Mouse (Mus musculus) liver, embryonic 12.5 days (tissue): Measurements from ENCODE around the gene Nbl1. TPM values are rescaled to one million over a fixed set of nuclear protein-coding genes. Genes with fewer than 3 reads are reported as not detected.

Experiments
- ATAC-seq: fragments of 200-750 bp; cut with Nextera tagmentation; 2 replicates; pipeline ENCODE4 v1.8.0; 2017; ENCODE audit warnings: moderate number of reproducible peaks, mild to moderate bottlenecking, moderate library complexity
- H3K27ac ChIP-seq: fragments of 300-500 bp; sonication (generic); 2 replicates; pipeline ENCODE4 v1.5.1; 2016; ENCODE audit warnings: mild to moderate bottlenecking
- H3K27me3 ChIP-seq: fragments of 300-500 bp; sonication (generic); replicated peaks from 2 replicates; pipeline ENCODE4 v1.6.1; 2016; ENCODE audit warnings: mild to moderate bottlenecking, moderate library complexity
- H3K36me3 ChIP-seq: fragments of 300-500 bp; sonication (generic); 2 replicates; pipeline ENCODE4 v1.6.1; 2016; ENCODE audit warnings: mild to moderate bottlenecking, moderate library complexity
- H3K4me1 ChIP-seq: fragments of 300-500 bp; sonication (generic); 2 replicates; pipeline ENCODE4 v1.6.1; 2016
- H3K4me2 ChIP-seq: fragments of 300-500 bp; sonication (generic); 2 replicates; pipeline ENCODE4 v1.6.1; 2016; ENCODE audit warnings: mild to moderate bottlenecking, moderate library complexity
- H3K4me3 ChIP-seq: fragments of 300-500 bp; sonication (generic); 2 replicates; pipeline ENCODE4 v1.5.1; 2016; ENCODE audit warnings: mild to moderate bottlenecking, moderate library complexity
- H3K9ac ChIP-seq: fragments of 300-500 bp; sonication (generic); 2 replicates; pipeline ENCODE4 v1.6.1; 2016; ENCODE audit warnings: mild to moderate bottlenecking, moderate library complexity
- H3K9me3 ChIP-seq: fragments of 300-500 bp; sonication (generic); replicated peaks from 2 replicates; pipeline ENCODE4 v1.6.1; 2016; ENCODE audit warnings: mild to moderate bottlenecking, moderate library complexity
- WGBS: fragments of 180-500 bp; shearing (Covaris S2); methylation state at CpG from one replicate; pipeline ENCODE4 v1.1.7; 2016; ENCODE audit not compliant: insufficient replicate concordance; 5-methylcytosine and 5-hydroxymethylcytosine counted together
- polyA plus RNA-seq: library from polyadenylated mRNA; unstranded; fragments of >200 nt; fragmentation: Nextera tagmentation; extraction: Ambion mirVana; gene quantifications from 2 replicates; pipeline ENCODE4 v1.2.1, GENCODE M21; 2016

Gene Nbl1
- polyA plus RNA-seq, 1 experiment from 2014 or later = 2.1 TPM

DNA sequence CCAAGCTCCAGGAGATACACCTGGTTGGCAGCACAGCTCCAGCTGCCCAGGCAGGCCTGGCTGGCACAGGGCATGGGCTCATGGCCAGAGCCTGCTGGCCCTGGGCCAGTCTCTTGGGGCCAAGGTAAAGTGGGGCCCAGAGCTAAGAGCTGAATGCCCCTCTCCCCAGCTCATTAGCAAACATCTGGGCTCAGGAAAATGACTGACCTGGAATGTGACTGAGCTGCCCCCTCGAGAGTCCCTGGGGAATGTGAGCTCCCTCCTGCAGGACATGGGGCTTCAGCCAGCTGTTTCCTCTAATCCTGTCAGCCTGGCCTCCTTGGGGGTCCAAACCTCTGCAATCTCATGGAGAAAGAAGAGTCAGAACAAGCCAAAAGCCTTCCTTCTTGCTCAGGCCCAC is 2.6 kb upstream of the Nbl1 start:
- no peak overlapping the region for H3K4me2 ChIP-seq
- 45% methylated on average over 1 of the region's 1 CpGs for WGBS
- H3K9me3 ChIP-seq = peaks cover 7% of the 10 kb centered on the region; the same call in 1 of the 2 replicates
- peaks cover 66% of the 10 kb centered on the region for H3K27me3 ChIP-seq
- H3K27ac ChIP-seq = no peak overlapping the region
- H3K4me3 ChIP-seq = no peak overlapping the region
- no peak for ATAC-seq
- H3K36me3 ChIP-seq = no peaks in the 10 kb centered on the region
- H3K4me1 ChIP-seq = no peaks in the 10 kb centered on the region
- H3K9ac ChIP-seq = no peak overlapping the region

DNA sequence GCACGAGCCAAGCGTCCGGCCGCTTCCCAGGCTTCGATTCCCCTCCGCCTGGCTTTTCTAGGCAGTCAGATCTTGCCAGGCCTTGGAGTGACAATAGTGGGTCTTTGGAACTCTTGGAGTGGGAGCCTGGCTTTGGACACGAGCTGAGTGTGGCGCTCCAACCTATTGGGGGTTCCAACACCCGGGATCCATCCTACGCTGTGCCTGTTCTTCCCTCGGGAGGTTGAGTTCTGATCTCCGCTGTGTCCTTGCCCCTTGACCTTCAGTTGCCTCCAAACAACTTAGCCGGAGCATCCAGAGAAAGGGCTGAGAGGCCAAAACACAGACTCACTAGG is 370 bp upstream of the Nbl1 start:
- Histone ChIP-seq H3K9me3 (peaks cover 7% of the 10 kb centered on the region; the same call in 1 of the 2 replicates), H3K4me3 (peak overlapping the region; percentile 51), H3K9ac (no peak overlapping the region), H3K4me2 (peak overlapping the region; percentile 69), H3K27me3 (peaks cover 89% of the 10 kb centered on the region), H3K4me1 (no peaks in the 10 kb centered on the region), H3K36me3 (no peaks in the 10 kb centered on the region), H3K27ac (no peak overlapping the region)
- no peak for ATAC-seq
- 33% methylated on average over 13 of the region's 13 CpGs for WGBS

DNA sequence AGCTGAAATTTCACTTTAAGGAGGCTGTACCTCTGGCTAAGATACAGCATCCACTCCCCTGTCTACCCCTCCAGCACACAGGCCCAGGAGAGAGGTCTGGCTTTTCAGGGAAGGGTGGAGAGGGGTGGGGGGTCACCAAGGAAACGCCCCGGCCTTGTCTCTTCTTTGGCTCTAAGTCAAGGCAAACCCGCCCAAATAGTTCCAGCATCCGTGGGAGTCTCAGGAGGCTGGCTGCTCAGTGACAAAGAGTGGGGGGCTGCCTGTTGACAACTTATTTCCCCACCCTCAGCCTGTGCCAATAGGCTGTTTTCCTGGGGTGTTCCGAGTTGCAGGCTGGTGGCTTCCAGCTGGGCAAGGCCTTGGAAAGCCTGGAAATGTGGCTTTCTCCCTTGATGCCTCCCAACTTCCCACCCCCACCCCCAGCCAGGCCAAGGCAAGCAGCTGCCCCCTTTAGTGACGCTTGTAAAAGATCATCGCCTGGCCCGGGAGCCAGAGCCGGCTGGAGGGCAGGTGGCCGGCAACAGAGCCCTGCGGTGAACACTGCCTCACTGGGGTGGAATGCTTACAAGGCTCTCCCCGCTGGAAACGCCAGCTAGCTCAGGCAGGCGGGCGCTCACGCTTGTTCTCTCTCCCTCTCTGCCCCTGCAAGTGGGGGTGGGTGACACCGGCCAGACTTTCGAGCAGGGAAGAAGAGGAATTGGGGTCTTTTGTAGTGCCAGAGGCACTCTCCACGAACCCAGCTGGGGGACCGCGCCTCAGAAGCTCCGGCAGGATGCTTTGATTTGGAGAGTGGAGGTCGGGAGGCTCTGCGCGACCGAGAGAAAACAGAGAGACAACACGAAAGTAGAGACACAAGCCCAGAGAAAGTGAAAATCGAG is 1.1 kb downstream of the Nbl1 start:
- 10% methylated on average over 28 of the region's 28 CpGs for WGBS
- peak overlapping the region; percentile 51 for H3K4me3 ChIP-seq
- ATAC-seq = no peak
- H3K4me2 ChIP-seq = peak overlapping the region; percentile 69
- peaks cover 98% of the 10 kb centered on the region for H3K27me3 ChIP-seq
- H3K36me3 ChIP-seq = no peaks in the 10 kb centered on the region
- H3K27ac ChIP-seq = no peak overlapping the region
- no peak overlapping the region for H3K9ac ChIP-seq
- H3K9me3 ChIP-seq = peaks cover 7% of the 10 kb centered on the region; the same call in 1 of the 2 replicates
- H3K4me1 ChIP-seq = no peaks in the 10 kb centered on the region

DNA sequence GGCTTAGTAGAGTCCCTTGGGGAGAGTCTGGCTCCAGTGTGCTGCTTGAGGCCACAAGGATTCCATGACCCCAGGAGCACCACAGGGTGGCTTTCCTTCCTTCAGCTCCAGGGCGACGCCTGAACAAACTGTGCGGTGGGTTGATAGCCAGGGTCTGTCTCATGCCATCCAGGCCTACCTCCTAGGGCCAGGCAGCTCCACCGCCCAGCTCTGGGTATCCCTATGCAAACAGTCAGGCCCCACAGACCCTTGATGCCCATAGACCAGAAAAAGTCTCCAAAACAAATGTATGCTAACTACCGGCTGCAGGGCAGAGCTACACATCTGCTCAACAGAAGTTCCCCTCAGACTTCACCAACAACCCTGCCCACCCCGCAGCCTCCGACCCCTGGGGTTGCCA is 1.7 kb downstream of the Nbl1 start:
- H3K9me3 ChIP-seq = peaks cover 7% of the 10 kb centered on the region; the same call in 1 of the 2 replicates
- H3K4me1 ChIP-seq = no peaks in the 10 kb centered on the region
- peaks cover 98% of the 10 kb centered on the region for H3K27me3 ChIP-seq
- ATAC-seq = no peak
- H3K4me3 ChIP-seq = no peak overlapping the region
- H3K4me2 ChIP-seq = no peak overlapping the region
- 43% methylated on average over 7 of the region's 7 CpGs for WGBS
- H3K27ac ChIP-seq = no peak overlapping the region
- H3K9ac ChIP-seq = no peak overlapping the region
- H3K36me3 ChIP-seq = no peaks in the 10 kb centered on the region

DNA sequence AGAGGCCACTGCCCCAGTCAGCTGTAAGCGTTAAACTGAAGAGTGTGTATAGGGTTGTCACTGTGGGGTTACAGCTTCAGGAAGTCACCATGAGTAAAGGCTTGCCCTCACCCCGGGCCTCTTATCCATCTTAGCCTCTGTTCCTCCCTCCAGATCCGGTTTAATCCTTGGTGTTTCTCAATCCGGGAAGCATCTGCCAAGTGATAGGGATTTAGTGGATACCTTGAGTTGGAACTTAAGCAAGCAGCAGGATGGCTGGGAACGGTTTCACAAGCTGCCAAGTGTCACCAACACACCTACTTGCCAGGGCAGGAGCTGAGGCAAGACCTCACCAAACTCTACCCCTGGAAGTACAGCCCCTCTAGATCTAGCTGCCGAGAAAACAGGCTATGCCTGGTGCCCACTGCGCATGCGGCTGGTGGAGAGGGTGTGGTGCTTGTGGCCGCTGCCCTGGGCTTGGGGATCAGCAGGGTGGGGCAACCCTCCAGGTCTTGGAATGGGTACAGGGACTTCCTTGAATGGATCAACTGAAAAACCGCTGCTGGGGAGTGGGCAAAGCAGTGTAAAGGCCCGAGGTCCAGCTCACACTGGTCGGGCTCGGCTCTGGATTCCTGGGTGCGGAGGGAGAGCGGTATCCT is 2.4 kb downstream of the Nbl1 start:
- H3K36me3 ChIP-seq = no peaks in the 10 kb centered on the region
- no peak overlapping the region for H3K4me3 ChIP-seq
- H3K4me1 ChIP-seq = no peaks in the 10 kb centered on the region
- H3K4me2 ChIP-seq = no peak overlapping the region
- peaks cover 7% of the 10 kb centered on the region; the same call in 1 of the 2 replicates for H3K9me3 ChIP-seq
- no peak for ATAC-seq
- no peak overlapping the region for H3K9ac ChIP-seq
- peaks cover 97% of the 10 kb centered on the region for H3K27me3 ChIP-seq
- no peak overlapping the region for H3K27ac ChIP-seq
- 44% methylated on average over 15 of the region's 15 CpGs for WGBS

DNA sequence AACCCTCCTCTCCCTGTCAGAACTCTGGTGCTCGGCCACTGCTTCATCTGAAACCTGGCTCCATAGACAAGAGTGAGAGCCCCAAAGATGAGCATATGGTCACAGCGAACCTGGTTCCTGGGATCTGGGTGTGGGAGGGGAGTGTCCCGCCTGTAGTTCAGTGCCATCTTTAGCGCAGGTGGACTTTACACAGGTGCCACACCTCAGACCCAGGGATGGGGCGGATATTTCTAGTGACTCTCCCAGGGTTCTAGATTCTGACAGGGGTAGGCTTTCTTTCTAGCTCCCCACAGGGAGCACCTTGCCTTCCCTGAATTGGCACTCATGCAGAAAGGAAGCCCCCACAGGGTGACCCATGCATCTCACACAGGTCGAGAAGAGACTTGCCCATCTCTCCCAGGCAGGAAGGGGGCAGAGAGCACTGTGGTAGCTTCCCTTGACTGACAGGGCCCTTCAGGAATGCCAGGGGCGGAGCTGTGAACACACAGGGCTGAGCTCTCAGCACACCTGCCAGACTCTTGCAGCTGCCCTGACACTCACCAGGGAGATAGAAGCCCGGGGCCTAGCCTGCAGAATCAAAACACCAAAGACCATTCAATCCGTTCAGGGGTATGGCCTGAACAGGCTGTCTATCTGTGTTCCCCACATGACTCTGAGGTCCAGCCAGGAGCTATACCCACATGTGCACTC is 3.7 kb downstream of the Nbl1 start:
- no peaks in the 10 kb centered on the region for H3K4me1 ChIP-seq
- no peak overlapping the region for H3K9ac ChIP-seq
- H3K4me2 ChIP-seq = no peak overlapping the region
- no peak overlapping the region for H3K4me3 ChIP-seq
- H3K27me3 ChIP-seq = peaks cover 97% of the 10 kb centered on the region
- no peak overlapping the region for H3K27ac ChIP-seq
- WGBS = 42% methylated on average over 9 of the region's 9 CpGs
- H3K36me3 ChIP-seq = no peaks in the 10 kb centered on the region
- no peak for ATAC-seq
- H3K9me3 ChIP-seq = no peaks in the 10 kb centered on the region

DNA sequence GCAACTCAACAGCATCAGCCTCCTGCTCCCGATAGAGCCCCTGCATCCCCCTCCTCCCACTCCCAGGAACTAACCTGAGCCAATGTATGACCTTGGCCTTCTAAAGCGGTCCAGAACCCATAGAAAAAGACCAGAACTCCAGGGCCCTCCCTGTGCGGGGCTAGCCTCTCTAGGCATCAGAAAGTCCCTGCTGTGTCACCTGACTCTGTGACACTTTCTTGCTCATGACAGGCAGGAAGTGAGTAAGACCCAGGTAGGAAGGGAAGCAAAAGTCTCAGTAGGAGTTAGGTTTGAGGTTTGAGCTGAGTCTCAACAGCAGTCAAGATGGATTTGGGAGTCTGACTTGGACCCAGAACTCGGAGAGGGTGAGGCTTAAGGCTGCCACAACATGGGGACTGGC is 5.8 kb downstream of the Nbl1 start:
- Histone ChIP-seq H3K9me3 (no peaks in the 10 kb centered on the region), H3K4me3 (no peak overlapping the region), H3K27me3 (peaks cover 96% of the 10 kb centered on the region), H3K4me2 (no peak overlapping the region), H3K27ac (no peak overlapping the region), H3K9ac (no peak overlapping the region), H3K4me1 (no peaks in the 10 kb centered on the region), H3K36me3 (no peaks in the 10 kb centered on the region)
- WGBS = 41% methylated on average over 4 of the region's 4 CpGs
- ATAC-seq = no peak

DNA sequence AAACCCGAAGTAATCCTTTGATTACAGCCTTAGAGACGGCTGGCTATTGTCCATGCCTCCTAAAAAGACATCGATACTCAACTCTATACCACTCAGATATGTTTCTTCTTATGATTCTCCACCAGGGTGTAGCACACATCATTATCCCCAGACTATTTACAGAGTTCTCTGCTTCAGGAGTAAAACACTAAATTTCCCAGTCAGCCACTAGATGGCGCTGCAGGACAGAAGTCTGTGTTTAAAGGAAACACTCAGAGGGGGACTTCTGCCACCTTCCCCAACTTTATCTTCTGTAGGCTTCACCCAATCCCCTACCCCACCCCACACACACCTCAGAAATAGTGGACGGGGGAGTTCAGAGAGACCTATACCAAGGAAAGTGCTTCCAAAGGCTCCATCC is 6.8 kb downstream of the Nbl1 start:
- Histone ChIP-seq H3K4me1 (no peaks in the 10 kb centered on the region), H3K9me3 (no peaks in the 10 kb centered on the region), H3K4me2 (no peak overlapping the region), H3K27me3 (peaks cover 94% of the 10 kb centered on the region), H3K36me3 (no peaks in the 10 kb centered on the region), H3K4me3 (no peak overlapping the region), H3K27ac (no peak overlapping the region), H3K9ac (no peak overlapping the region)
- no peak for ATAC-seq
- WGBS = 10% methylated on average over 5 of the region's 5 CpGs

DNA sequence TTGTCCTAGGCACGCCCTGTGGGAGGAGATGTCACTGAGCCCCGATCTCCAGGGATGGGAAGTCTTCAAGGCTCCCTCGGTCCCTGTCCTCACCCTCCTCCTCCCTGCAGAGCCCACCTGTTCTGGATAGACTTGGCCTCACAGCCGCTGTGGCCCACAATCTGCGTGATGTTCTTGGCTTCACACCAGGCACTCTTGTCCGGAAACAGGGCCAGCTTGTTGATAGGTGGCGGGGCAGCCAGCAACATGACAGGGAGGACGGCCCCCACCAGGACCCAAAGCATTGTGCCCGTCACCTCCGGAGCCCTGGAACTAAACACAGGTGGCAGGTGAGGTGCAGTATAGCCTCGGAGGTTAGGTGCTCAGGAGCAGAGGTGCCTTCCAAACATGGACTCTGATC is 7.5 kb downstream of the Nbl1 start:
- 52% methylated on average over 11 of the region's 11 CpGs for WGBS
- Histone ChIP-seq H3K4me1 (no peaks in the 10 kb centered on the region), H3K4me3 (no peak overlapping the region), H3K36me3 (no peaks in the 10 kb centered on the region), H3K27ac (no peak overlapping the region), H3K9me3 (no peaks in the 10 kb centered on the region), H3K9ac (no peak overlapping the region), H3K27me3 (peaks cover 91% of the 10 kb centered on the region), H3K4me2 (no peak overlapping the region)
- ATAC-seq = no peak

DNA sequence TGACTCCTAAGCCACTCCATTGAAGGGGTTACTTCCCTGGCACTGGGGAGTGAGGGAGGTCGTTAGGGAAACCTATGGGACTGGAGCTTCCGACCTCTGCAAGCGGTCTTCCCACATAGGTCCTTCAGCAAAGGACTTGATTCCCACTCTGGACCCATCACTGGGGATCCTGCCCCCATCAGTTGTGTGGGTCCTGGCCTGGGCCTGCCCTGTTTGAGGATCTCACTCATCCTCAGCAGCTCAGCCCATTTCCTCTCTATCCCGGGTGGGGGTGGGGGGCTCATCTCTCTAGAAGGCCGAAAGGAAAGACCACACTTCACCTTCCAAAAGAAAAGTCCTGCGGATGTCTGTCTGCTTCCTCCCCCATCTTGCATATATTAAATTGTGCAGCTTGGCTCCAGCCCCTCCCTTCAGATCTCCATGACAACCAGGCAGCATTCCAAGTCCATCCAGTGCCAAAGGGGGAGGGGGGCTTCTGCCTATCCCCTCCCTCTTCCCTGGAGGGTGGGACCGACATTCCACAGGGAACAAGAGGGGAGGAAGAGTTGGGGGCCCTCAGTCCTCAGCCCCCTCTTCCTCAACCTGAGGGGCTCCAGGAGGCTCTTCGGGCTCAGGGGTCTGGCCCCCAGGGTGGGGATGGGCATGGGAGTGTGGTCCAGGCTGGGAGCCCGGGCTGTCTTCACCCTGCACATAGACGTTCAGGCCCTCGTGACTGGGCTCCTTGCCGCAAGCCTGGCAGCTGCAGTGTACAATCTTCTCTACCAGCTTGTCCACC is 9.8 kb downstream of the Nbl1 start:
- no peak overlapping the region for H3K4me3 ChIP-seq
- H3K27ac ChIP-seq = no peak overlapping the region
- H3K4me2 ChIP-seq = no peak overlapping the region
- no peak overlapping the region for H3K9ac ChIP-seq
- ATAC-seq = no peak
- no peaks in the 10 kb centered on the region for H3K36me3 ChIP-seq
- H3K9me3 ChIP-seq = no peaks in the 10 kb centered on the region
- peaks cover 71% of the 10 kb centered on the region for H3K27me3 ChIP-seq
- H3K4me1 ChIP-seq = no peaks in the 10 kb centered on the region
- 43% methylated on average over 12 of the region's 12 CpGs for WGBS

DNA sequence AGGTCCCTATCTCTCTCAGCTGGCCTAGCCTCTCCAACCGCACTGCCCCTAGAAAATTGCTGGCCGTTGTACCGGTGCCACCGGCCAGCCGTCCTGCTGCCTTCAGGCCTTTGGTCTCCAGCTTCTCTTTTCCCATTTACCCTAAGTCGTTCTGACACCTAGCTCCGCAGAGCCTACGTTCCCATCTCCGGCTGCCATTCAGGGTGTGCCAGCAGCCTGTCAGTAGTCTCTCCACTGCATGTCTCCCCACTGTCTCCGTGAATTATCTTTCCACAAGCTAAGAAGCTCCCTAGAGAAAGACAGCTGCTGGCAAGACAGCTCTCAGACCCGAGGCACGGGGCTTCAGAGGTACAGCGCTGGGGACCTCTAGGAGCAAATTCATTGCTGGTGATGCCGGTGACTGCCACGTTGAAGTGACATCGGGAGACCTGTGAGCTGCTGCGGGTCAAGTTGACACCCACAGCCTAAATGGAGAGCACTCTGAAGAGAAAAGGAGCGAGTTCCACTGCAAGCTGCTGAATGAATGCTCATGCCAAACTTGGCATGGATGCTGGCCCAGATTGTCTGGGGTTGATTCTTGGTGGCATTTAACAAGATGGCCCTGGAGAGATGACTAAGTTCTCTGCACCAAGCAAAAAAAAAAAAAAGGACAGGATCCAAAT is 11.4 kb downstream of the Nbl1 start:
- Histone ChIP-seq H3K36me3 (no peaks in the 10 kb centered on the region), H3K9me3 (no peaks in the 10 kb centered on the region), H3K27ac (no peak overlapping the region), H3K4me1 (no peaks in the 10 kb centered on the region), H3K9ac (no peak overlapping the region), H3K4me3 (no peak overlapping the region), H3K4me2 (no peak overlapping the region), H3K27me3 (peaks cover 71% of the 10 kb centered on the region)
- WGBS = 67% methylated on average over 18 of the region's 18 CpGs
- no peak for ATAC-seq
